Mouse (Mus musculus): ENCODE measurements around the gene Pcbp2. TPM values are rescaled to one million over a fixed set of nuclear protein-coding genes. Genes with fewer than 3 reads are reported as not detected.

Gene Pcbp2
- polyA plus RNA-seq, 1 experiment from 2014 or later = 154 TPM

GRCm38 (mm10) chr15:102515791-102516190, 45.5 kb downstream of the Pcbp2 start:
- H3K4me2 ChIP-seq (replicated peaks; ENCODE audit: low read depth, low read length) = peak overlapping the region; percentile 88; the same call in 1 of the 2 replicates
- H3K9me3 ChIP-seq (ENCODE audit: low read length) = no peaks in the 10 kb centered on the region
- no peaks in the 10 kb centered on the region for H3K36me3 ChIP-seq (ENCODE audit: insufficient read depth, low read length)
- ATAC-seq (no peak), DNase-seq (ENCODE audit: low spot score) (no peak)
- WGBS = 50% methylated on average over 4 of the region's 4 CpGs
- no peak for TF ChIP-seq EP300 (IDR thresholded peaks at IDR 0.05)
- no peak for TF ChIP-seq CTCF (IDR thresholded peaks at IDR 0.05)
- H3K27ac ChIP-seq (ENCODE audit: low read length) = no peak overlapping the region
- no peaks in the 10 kb centered on the region for H3K4me1 ChIP-seq (ENCODE audit: insufficient read depth, low read depth, low read length)
- H3K9ac ChIP-seq (replicated peaks; ENCODE audit: low read depth) = no peak overlapping the region
- no peak overlapping the region for H3K4me3 ChIP-seq (ENCODE audit: low read depth, low read length)
- H3K27me3 ChIP-seq (replicated peaks; ENCODE audit: insufficient read depth, low read length) = no peaks in the 10 kb centered on the region

GRCm38 (mm10) chr15:102516293-102516692, 46.0 kb downstream of the Pcbp2 start:
- H3K27me3 ChIP-seq (replicated peaks; ENCODE audit: insufficient read depth, low read length) = no peaks in the 10 kb centered on the region
- 2% methylated on average over 9 of the region's 12 CpGs for WGBS
- no peaks in the 10 kb centered on the region for H3K9me3 ChIP-seq (ENCODE audit: low read length)
- H3K9ac ChIP-seq (replicated peaks; ENCODE audit: low read depth) = peak overlapping the region; percentile 43; the same call in 1 of the 2 replicates
- 0 out of 2 replicates have a peak overlapping the region, but pooled peaks have one; percentile 75 for H3K27ac ChIP-seq (ENCODE audit: low read length)
- H3K4me2 ChIP-seq (replicated peaks; ENCODE audit: low read depth, low read length) = peak overlapping the region; percentile 88
- ATAC-seq = no peak
- H3K4me1 ChIP-seq (ENCODE audit: insufficient read depth, low read depth, low read length) = no peaks in the 10 kb centered on the region
- TF ChIP-seq EP300 (IDR thresholded peaks at IDR 0.05) = no peak
- TF ChIP-seq CTCF (IDR thresholded peaks at IDR 0.05) = no peak; the same call in 1 of the 2 replicates
- no peak for DNase-seq (ENCODE audit: low spot score)
- peak overlapping the region; percentile 60 for H3K4me3 ChIP-seq (ENCODE audit: low read depth, low read length)
- no peaks in the 10 kb centered on the region for H3K36me3 ChIP-seq (ENCODE audit: insufficient read depth, low read length)

GRCm38 (mm10) chr15:102516728-102517404, 46.5 kb downstream of the Pcbp2 start, which contains the start of gene Map3k12:
Gene Map3k12 (minus strand): TSS chr15:102517064.
- Histone ChIP-seq H3K4me1 (ENCODE audit: insufficient read depth, low read depth, low read length) (no peaks in the 10 kb centered on the region), H3K9me3 (ENCODE audit: low read length) (no peaks in the 10 kb centered on the region), H3K9ac (replicated peaks; ENCODE audit: low read depth) (peak within 1 kb of the TSS; percentile 43), H3K4me2 (replicated peaks; ENCODE audit: low read depth, low read length) (peak within 1 kb of the TSS; percentile 88), H3K36me3 (ENCODE audit: insufficient read depth, low read length) (no peaks in the 10 kb centered on the region), H3K27me3 (replicated peaks; ENCODE audit: insufficient read depth, low read length) (no peaks in the 10 kb centered on the region), H3K4me3 (ENCODE audit: low read depth, low read length) (peak within 1 kb of the TSS; percentile 60), H3K27ac (ENCODE audit: low read length) (peak within 1 kb of the TSS; percentile 75)
- DNase-seq (ENCODE audit: low spot score) = peak; percentile 81
- under 1% methylated on average over 42 of the region's 43 CpGs for WGBS
- TF ChIP-seq CTCF (IDR thresholded peaks at IDR 0.05) (peak; percentile 40), EP300 (IDR thresholded peaks at IDR 0.05) (no peak)
- ATAC-seq = no peak

GRCm38 (mm10) chr15:102517631-102517975, 47.3 kb downstream of the Pcbp2 start:
- WGBS = under 1% methylated on average over 10 of the region's 10 CpGs

GRCm38 (mm10) chr15:102517976-102518858, 47.9 kb downstream of the Pcbp2 start, which contains the start of gene Tarbp2:
Gene Tarbp2 (plus strand): TSS chr15:102518192.
- ATAC-seq (peak; percentile 92), DNase-seq (ENCODE audit: low spot score) (peak; percentile 99)
- no peaks in the 10 kb centered on the region for H3K27me3 ChIP-seq (replicated peaks; ENCODE audit: insufficient read depth, low read length)
- H3K27ac ChIP-seq (ENCODE audit: low read length) = peak within 1 kb of the TSS; percentile 99
- under 1% methylated on average over 58 of the region's 60 CpGs for WGBS
- peak within 1 kb of the TSS; percentile 84 for H3K9ac ChIP-seq (replicated peaks; ENCODE audit: low read depth)
- no peaks in the 10 kb centered on the region for H3K4me1 ChIP-seq (ENCODE audit: insufficient read depth, low read depth, low read length)
- 0 out of 2 replicates have a peak, but pooled peaks have one; percentile 52 for TF ChIP-seq EP300 (IDR thresholded peaks at IDR 0.05)
- no peak for TF ChIP-seq CTCF (IDR thresholded peaks at IDR 0.05)
- peak within 1 kb of the TSS; percentile 88 for H3K4me2 ChIP-seq (replicated peaks; ENCODE audit: low read depth, low read length)
- no peaks in the 10 kb centered on the region for H3K36me3 ChIP-seq (ENCODE audit: insufficient read depth, low read length)
- H3K9me3 ChIP-seq (ENCODE audit: low read length) = no peaks in the 10 kb centered on the region
- H3K4me3 ChIP-seq (ENCODE audit: low read depth, low read length) = peak within 1 kb of the TSS; percentile 60

More at GRCm38 (mm10) chr15:102517631-102517975, 47.3 kb downstream of the Pcbp2 start:
- DNase-seq (ENCODE audit: low spot score) (no peak), ATAC-seq (no peak)
- H3K9me3 ChIP-seq (ENCODE audit: low read length) = no peaks in the 10 kb centered on the region
- H3K4me2 ChIP-seq (replicated peaks; ENCODE audit: low read depth, low read length) = peak overlapping the region; percentile 88
- TF ChIP-seq EP300 (IDR thresholded peaks at IDR 0.05) (0 out of 2 replicates have a peak, but pooled peaks have one; percentile 19), CTCF (IDR thresholded peaks at IDR 0.05) (no peak)
- H3K9ac ChIP-seq (replicated peaks; ENCODE audit: low read depth) = peak overlapping the region; percentile 43
- peak overlapping the region; percentile 75 for H3K27ac ChIP-seq (ENCODE audit: low read length)
- H3K4me3 ChIP-seq (ENCODE audit: low read depth, low read length) = peak overlapping the region; percentile 60
- H3K27me3 ChIP-seq (replicated peaks; ENCODE audit: insufficient read depth, low read length) = no peaks in the 10 kb centered on the region
- H3K4me1 ChIP-seq (ENCODE audit: insufficient read depth, low read depth, low read length) = no peaks in the 10 kb centered on the region
- no peaks in the 10 kb centered on the region for H3K36me3 ChIP-seq (ENCODE audit: insufficient read depth, low read length)

GRCm38 (mm10) chr15:102518859-102519201, 48.5 kb downstream of the Pcbp2 start:
- DNase-seq (ENCODE audit: low spot score) (no peak), ATAC-seq (no peak)
- Histone ChIP-seq H3K27me3 (replicated peaks; ENCODE audit: insufficient read depth, low read length) (no peaks in the 10 kb centered on the region), H3K36me3 (ENCODE audit: insufficient read depth, low read length) (peaks cover 3% of the 10 kb centered on the region; the same call in 1 of the 2 replicates), H3K4me1 (ENCODE audit: insufficient read depth, low read depth, low read length) (no peaks in the 10 kb centered on the region), H3K4me3 (ENCODE audit: low read depth, low read length) (peak overlapping the region; percentile 60), H3K9me3 (ENCODE audit: low read length) (no peaks in the 10 kb centered on the region), H3K27ac (ENCODE audit: low read length) (peak overlapping the region; percentile 99), H3K9ac (replicated peaks; ENCODE audit: low read depth) (peak overlapping the region; percentile 84), H3K4me2 (replicated peaks; ENCODE audit: low read depth, low read length) (peak overlapping the region; percentile 71)
- WGBS = 11% methylated on average over 9 of the region's 9 CpGs
- TF ChIP-seq CTCF (IDR thresholded peaks at IDR 0.05) (no peak), EP300 (IDR thresholded peaks at IDR 0.05) (no peak)

Measured in lung, postnatal 0 days (tissue).